Mouse (Mus musculus): ENCODE measurements around the gene Pcsk5. TPM values are rescaled to one million over a fixed set of nuclear protein-coding genes. Genes with fewer than 3 reads are reported as not detected.

Gene Pcsk5
- total RNA-seq, 2 experiments from 2014 or later = 182 to 188 TPM

DNA sequence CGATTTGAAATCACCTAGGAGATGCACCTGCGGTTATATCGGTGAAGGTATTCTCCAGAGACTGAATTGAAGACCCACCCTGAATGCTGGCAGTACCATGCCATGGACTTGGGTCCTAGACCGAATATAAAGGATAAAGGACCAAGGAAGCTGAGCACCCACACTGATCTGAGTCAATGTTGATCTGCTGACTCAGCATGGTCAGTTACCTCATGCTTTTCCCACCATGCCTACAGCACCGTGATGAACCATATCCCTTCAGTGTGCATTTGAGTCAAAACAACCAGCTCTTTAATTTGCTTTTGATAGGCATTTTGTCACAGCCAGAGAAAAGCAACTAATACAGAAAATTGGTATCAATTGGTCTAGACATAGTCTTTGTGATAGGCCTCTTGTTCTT, 262.9 kb downstream of the Pcsk5 start:
- no peak for DNase-seq

DNA sequence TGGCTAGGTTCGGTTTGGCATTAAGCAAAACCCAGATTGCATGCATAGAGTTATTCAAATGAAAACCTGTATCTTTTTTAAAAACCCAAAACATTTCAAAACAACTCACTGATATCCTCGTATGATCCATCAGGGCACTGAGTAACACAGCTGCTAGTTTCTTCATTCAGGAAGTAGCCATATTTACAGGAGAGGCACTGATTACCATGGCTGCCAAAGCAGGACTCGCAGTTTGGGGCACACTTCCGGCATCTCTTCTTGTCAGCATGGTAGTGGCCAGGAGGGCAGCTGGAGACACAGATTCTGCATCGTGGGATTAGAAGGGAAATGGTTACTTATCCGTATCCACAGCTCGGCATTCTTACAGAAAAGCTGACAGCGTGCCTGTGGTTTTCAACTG, 265.1 kb downstream of the Pcsk5 start:
- DNase-seq = no peak

DNA sequence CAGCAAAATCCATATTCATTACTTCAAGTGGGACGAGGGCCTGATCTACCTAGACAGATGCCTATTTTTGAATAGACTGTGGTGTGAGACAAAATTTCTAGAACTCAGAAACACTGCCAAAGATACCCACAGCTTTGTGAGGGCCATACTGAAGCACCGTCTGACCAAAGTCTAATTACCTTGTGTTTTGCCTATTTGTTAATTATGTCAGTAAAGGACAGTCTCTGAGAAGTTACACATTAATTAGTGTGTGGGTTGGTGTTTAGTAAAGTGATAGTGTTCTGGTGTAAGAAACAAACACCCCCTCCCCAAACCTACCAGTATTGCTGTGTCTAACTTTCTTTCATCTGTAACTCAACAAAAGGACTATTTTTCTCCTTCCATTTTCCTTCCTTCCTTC, 266.5 kb downstream of the Pcsk5 start:
- no peak for DNase-seq

DNA sequence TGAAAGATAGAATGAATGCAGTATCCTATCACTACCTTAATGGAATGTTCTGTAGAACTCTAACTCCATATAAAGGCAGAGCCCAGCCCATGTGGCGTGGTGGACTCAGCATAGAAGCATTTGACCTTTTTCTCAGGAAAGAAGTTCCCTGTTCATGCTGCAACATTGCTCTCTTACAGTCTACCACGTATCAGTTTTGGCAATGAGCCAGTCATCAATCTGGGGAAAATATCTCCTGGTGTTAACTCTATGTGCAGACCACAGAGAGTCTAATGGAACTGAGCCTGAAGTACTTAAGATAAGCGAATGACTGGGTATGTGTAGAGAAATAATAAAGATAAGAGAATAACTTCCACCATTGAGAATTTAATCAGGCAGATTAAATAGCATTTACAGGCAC, 270.2 kb downstream of the Pcsk5 start:
- DNase-seq = no peak

DNA sequence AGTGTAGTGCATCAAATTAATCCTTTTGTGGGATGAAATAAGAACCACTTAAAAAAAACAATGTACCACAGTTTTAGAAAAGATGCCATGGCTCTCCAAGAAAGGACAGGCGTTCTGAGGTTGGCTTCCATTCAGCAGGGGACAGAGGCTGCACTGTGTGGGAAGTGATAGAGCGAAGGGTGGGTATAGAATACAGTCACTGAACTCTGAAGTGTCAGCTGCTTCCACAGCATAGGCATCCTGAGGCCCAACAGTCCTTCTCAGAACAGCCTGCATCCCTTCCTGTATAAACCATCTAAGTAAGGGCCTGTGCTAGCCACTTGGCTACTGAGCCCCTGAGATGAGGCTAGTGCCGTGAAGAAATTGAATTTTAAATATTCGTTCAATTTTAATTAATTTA, 271.3 kb downstream of the Pcsk5 start:
- no peak for DNase-seq

DNA sequence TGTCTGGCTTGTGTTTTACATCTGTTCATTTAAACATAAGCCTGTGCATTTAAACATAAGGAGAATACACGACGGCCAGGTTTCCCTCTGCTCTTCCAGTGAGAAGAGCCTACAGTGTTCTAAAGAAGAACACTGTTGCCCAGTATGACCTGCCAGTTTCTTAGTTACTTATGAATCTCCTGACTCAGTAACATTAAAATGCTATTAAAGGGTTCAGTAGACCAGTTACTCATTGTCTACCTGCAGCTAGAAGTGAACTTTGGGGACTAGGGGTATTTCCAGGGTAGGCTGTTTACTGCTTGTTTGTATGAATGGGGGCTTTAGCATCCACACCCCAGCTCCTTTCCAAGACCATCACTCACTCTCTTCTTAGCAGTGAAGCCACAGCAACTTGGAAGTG, 278.7 kb downstream of the Pcsk5 start:
- DNase-seq = no peak

DNA sequence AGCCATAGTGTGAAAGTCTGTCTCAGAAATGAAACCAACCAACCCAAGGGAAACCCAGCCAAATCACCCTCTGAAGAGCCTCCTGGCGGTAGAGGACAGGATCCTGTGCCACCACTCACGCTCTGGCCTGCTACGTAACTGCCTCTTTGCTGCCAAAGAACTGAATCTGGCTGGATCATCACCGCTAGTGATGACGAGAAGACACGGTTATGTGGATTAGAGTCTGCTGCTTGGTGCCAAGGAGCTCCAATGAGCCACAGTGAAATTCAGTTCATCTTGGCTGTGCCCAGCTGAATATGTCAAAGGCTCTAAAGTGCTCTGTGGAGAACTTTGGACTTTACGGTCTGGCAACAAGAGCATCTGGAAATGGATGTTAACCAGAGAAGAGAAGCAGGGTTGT, 282.3 kb downstream of the Pcsk5 start:
- no peak for DNase-seq

DNA sequence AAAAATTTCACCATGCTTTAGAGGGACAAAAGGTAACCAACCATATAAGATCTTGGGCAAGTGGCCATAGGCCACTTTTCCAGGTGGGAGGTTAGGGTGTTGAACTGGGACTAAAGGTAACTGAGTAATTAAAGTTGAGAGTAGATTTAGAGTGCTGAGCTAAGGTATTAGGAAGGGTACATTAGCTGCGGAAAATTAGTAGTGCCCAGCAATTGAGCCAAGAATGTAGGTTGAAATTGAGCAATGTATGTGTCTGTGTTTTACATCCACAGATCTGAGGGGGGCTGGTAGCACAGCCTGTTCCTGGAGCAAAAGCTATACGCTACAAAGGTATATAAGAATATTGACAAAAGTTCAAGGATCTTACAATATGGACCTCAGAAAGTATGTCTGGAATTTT, 282.9 kb downstream of the Pcsk5 start:
- DNase-seq = no peak

DNA sequence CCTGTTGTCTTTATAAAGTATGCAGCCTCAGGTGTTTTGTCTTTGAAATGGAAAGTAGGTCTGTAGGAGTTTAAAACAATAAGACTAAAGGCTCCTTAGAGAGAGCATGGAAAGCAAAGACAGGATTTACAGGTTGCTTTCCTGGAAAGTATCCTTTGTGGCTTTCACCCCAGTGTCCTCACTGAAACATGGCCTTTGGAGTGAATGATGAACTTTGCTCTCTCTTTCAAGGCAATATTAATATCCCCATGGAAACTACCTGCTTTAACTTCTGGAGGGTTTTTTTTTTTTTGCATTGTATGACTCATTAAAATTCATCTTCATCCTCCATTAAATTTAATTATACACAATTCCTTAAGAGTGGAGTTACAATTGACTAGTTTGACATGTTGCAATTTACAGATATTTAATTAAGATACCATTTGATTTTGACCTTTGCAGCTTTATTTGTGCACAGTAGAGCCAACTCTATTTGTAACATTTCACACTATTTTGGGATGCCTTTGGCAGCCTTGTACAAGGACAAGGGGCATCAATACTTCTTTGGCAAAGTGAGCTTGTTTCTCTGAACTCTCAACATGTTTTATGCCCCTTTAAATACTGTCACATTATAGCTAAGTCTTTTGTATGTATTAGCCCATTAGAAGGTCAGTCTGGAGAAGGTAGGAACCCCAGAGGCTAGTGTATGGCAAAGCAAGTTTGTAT, 283.9 kb downstream of the Pcsk5 start:
- no peak for DNase-seq

DNA sequence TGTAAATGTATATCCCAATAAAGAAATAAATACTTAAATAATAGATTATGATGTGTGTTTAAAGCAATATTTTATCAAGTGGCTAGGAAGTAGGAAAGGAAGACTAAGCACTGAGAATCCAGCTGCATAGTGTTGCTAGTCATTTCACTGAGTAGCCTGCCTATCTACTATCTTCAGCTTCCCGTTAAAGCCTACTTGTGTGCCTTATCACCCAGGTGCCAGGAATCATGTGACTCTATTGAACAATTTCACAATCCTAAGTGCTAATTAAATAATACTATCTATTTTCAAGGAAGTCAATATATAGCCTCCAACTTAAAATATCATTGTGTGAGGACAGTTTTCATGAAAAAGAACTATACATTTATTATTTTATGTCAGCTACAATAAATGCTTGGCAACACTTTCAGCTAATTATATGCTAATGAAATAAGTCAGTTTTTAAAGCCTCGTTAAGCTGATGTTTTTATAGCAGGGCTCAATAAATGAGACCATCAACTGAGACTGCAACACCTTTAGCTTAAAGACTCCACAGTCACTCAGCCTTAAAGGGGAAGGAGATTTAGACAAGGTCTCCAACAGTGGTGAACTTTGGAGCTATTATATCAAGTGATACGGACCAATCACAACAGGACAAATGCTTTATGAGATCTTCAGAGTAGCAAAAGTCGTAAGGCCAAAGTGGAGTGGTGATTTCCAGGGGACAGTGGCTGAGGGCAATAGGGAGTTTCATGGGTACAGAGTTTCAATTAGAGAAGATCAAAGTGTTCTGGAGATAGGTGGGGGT, 308.5 kb downstream of the Pcsk5 start:
- no peak for DNase-seq

DNA sequence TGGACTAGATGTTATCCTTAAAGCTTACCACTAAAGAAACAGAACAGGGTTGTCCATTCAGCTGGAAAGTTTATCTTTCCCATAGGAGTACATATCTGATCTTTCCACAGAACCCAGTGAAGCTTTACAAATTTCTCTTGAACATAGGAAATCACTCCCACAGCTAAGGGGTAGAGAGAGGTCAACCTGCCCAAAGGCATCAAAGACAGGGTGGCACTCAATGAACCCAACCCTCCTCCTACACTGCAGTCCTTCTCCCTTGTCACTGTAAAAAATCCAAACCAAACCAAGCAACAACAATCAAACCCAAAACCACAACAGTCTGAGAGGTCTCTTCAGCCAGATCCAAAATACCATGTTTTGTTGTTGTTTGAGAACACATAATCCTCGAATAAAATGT, 311.9 kb downstream of the Pcsk5 start:
- no peak for DNase-seq

DNA sequence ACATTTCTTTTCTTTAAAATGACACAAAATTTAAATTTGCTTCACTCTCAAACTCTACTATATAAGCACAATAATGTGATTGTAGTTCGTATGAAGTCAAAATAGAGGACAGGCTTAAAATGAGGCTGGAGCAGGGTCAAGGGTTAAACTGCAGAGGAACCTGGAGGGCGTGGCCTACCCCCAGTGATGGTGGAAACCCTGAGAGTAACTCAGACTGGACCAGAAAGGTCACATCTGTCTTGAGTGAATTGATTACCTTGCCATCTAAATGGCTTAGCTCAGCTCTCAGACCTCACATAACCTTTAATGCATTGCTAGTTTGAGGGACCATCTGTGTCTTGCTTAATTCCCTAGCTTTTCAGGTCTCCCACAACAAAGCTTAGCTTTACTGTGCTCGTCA, 323.0 kb downstream of the Pcsk5 start:
- no peak for DNase-seq

DNA sequence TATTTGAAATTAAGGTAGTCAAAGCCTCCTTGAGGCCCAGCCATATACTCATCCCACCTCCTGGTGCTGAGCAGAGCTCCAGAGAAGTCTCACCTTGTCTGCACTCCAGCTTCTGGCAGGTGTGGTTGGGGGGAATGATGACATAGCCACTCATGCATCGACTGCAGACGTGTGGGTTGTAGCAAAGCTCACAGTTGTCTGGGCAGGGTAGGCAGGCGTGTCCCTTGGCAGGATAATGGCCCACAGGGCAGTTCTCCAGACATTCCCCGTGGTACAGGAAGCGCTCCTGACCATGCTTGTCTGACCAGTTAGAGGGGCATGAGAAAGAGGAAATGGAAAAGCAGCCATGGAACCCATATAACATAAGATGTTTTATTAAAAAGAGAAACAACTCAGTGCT, 326.1 kb downstream of the Pcsk5 start:
- DNase-seq = no peak

DNA sequence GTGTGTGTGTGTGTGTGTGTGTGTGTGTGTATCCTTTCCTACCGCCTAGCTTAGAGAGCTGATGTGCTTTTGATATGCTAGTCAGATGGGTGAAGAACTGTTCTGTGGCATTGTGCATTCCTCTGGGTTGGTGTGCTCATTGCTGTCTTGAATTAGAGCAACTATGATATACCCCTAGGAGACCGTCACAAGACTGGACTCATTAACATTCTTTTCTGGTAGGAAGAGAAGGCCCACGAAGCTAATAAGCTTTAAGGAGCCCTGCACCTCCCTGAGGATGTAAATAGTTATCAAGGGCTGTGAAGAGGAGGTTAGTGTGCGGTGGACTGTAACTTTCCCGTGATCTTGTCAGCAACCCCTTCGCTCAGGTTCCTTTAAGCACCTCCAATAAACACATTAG, 333.2 kb downstream of the Pcsk5 start:
- DNase-seq = no peak

DNA sequence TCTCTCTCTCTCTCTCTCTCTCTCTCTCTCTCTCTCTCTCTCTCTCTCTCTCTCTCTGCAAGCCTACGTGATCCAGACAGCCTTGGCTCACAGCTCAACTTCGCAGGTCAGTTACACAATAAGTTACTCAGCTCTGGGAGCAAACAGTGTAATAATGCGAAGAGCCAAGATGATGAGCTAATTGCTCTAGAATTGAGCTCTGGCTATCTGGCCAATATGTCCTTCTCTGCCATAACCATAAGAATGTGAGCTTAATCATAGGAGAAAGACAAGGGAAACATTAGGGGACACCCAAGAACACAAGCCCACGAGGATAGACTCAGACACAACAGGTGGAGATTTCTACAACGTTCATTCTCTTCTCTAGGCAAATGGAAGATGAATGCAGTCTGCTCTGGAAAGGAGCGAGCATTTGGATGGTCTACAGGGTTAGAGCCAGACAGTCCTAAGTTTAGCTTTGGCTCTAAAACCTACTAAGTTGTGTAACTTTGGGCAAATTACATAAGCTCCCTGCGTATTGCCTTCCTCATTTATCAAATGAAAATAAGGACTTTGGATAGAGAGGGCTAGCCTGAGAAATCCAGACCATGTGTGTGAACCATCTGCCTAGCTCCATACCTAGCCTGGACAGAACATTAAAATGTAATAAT, 338.7 kb downstream of the Pcsk5 start:
- peak; percentile 16 to 28 for DNase-seq

DNA sequence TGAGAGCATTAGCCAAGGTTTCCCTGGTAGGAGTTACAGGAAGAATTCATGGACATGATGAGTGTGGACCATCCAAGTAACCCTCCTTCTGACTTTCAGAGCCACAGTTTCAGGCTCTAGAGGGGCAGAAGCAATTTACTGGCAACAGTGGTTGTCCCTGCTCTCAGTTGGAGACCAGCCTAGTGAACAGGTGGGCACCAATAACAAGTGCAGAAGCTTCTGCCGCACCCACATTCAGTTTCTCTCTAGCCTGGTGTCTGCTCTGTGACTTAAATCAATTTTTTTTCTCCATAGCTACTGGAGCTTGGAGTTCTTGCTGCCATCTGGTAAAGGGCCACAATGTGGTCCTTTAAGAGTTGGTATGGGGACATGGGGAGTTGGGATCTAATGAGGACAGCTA, 341.3 kb downstream of the Pcsk5 start:
- no peak for DNase-seq

DNA sequence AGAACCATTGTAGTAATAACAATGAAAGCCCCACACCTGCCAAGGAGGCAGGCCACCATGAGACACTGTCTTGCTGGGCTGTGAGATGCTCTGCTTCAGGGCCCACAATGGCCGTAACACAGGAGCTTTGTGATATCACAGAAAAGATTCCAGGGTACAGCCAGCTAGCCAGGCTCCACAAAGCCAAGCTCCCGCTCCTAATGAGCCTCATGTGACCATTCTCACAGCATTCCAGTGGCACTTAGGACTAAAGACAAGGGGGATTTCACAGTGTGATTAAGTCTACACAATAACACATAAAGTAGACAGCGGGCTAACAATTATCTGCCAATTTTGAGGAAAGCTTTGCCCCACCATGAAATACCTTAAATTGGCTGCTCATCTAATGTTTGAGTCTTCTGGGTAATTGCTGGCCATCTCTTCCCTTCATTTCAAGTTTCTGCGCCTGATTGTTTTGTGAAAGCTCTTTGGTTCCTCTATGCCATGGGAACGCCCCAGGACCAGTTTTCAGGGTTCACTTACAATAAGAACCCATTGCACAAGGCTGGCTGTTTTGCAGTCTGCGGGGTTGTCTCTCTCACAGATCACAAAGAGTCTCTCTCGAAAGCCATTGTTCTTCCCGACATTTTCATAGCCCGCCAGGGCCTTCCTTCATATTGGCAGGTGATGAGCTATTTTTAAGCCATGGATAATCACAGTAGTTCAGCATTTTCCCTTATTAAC, 345.4 kb downstream of the Pcsk5 start:
- no peak for DNase-seq

DNA sequence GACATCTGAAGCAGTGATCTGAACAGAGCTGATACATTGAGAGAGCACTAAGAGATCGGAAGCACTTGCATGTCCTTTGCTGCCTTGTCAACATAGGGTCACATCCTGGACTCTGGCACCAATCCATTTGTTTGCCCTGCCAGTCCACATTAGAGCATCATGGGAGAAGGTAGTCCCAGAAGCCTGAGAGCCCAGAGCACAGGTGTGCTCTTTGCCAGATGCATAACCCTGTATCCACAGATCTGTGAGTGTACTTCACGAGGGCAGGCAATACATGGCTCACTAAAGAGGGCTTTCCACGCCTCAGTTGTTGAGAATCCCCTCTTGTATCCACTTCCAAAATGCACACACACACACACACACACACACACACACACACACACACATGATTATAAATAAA, 346.1 kb downstream of the Pcsk5 start:
- DNase-seq = no peak

DNA sequence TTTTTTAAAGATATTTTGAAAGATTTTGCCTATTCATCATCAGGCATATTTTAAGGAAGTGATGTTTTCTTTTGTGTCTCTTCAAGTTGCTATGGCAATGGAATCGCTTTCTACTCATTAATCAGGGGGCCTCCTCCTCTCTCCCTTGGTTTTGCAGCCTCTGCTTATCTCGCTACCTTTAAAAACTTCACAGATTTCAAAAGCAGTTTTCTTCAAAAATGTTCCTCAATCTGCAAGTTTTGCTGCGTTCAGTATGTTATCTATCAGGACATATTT, 347.6 kb downstream of the Pcsk5 start:
- no peak for DNase-seq

DNA sequence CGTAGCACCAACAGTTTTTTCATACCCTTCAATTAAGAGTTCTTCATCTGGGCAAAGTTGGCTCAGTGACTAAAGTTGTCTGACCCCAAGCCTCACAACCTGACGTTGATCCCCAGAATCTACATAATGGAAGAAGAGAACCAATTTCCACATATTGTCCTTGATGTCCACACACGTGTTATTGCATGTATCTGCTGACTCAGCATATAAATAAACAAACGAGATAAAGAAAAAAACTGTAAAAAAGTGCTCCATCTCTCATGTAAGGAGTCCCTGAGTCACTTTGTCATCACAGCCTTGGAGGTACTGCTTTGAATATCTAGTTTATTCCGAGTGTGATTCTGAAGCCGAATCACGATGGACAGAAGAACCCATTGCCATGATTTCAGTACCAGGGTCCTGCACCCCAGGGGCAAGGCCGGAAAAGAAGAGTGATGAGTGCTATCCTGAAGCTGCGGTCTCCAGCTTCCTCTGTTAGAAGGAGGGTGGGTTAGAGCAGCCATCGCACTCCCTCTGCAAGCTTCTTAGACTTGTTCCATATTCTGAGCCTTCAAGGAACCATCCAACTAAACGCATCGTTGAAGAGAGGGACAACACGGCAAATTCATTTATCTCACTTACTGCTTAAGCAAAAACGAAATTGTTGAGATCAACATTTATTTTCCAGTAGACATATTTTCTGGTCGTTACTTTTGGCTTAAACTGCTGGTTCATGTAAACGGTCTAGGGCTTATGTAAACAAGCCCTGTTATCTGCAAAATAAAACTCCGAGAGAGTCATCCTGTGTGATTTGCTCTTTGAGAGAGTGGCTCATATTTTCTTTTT, 348.2 kb downstream of the Pcsk5 start:
- DNase-seq = no peak

DNA sequence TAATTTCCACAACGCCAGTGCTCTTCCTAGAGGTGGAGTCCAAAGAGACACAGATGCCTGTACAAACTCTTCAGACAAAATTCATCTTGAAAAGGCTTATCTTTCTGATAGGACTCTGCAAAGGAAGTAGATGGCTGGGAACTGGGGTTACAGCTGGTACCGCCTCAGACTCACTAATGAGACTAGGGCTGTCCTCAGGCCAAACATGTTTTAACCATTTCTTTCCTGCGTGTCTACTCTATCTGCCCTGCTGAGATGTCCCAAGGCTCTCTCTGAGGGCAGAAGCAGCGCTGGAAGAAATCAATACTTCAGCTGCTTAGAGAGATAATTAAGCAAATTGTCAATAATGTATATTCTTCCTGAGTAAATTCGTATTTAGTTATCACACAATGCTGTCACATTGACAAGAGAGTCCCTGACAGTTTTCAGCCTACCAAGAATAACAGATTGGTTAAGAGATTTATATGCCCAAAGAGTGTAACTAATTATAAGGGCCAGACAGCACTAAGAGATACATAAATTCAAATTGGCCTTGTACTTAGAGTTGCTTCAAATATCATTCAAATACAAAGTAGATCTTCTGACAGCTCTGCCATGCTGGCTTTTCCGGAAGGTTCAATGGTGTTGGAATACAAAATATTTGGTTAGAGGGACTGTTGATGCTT, 355.2 kb downstream of the Pcsk5 start:
- DNase-seq = no peak

DNA sequence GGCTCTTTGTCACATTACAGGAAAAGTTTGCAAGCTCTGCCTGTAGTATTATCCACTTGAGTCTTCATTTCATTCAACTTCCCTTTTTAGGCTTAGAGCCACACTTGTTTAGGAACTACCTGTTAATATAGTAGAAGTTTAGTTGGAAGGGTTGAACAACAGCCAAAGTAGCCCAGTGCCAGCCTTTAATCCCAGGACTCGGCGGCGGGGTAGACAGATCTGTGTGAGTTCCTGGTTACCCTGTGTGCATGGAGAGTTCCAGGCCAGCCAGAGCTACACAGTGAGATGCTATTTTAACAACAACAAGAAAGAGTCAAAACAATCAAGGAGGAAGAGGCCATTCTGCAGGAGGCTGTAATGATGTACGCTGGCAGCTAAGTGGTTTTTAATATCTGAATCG, 358.0 kb downstream of the Pcsk5 start:
- no peak for DNase-seq

All from adrenal gland, postnatal 36 days (tissue).